Mouse (Mus musculus) frontal cortex, adult 2 months (tissue): ENCODE measurements around the gene Cx3cr1. TPM values are rescaled to one million over a fixed set of nuclear protein-coding genes. Genes with fewer than 3 reads are reported as not detected.

ENCODE experiments used
- DNase-seq, 2 experiments: peaks; one replicate each; pipeline ENCODE4 v3.0.0; 2022; ENCODE audit warnings: low spot score in 1 of 2; ENCODE audit errors: extremely low spot score in 1 of 2
- polyA plus RNA-seq: library from polyadenylated mRNA; depleted of rRNA; stranded (reverse); fragments of >200 nt; gene quantifications from 2 replicates; pipeline ENCODE4 v1.2.3, GENCODE M21; 2012

The Cx3cr1 gene
- polyA plus RNA-seq, 1 experiment = 37.6 TPM

- DNase-seq = peak in 1 of 2 experiments; percentile 81
Measured at GRCm38 (mm10) chr9:119978811-119979441, 90.8 kb downstream of the Cx3cr1 start.

- no peak for DNase-seq
Measured at GRCm38 (mm10) chr9:119978151-119978810, 91.4 kb downstream of the Cx3cr1 start.

GRCm38 (mm10) chr9:119977557-119978060 lies 92.1 kb downstream of the Cx3cr1 start:
- no peak for DNase-seq

- DNase-seq = no peak
Measured at GRCm38 (mm10) chr9:119976704-119977556, 92.7 kb downstream of the Cx3cr1 start.

GRCm38 (mm10) chr9:119975286-119975685 lies 94.4 kb downstream of the Cx3cr1 start:
- no peak for DNase-seq

GRCm38 (mm10) chr9:119974609-119975008 lies 95.1 kb downstream of the Cx3cr1 start:
- DNase-seq = no peak

GRCm38 (mm10) chr9:119973869-119974520 lies 95.7 kb downstream of the Cx3cr1 start:
- no peak for DNase-seq

GRCm38 (mm10) chr9:119973281-119973680 lies 96.4 kb downstream of the Cx3cr1 start:
- no peak for DNase-seq

- no peak for DNase-seq
Measured at GRCm38 (mm10) chr9:119972582-119972981, 97.1 kb downstream of the Cx3cr1 start.

- no peak for DNase-seq
Measured at GRCm38 (mm10) chr9:119972166-119972565, 97.5 kb downstream of the Cx3cr1 start.

- DNase-seq = peak in 1 of 2 experiments; percentile 60
Measured at GRCm38 (mm10) chr9:119970763-119971656, 98.7 kb downstream of the Cx3cr1 start.

- DNase-seq = no peak
Measured at GRCm38 (mm10) chr9:119970221-119970620, 99.5 kb downstream of the Cx3cr1 start.

- DNase-seq = no peak
Measured at GRCm38 (mm10) chr9:119969811-119970210, 99.9 kb downstream of the Cx3cr1 start.

- no peak for DNase-seq
Measured at GRCm38 (mm10) chr9:119966221-119966910, 103.3 kb downstream of the Cx3cr1 start.

GRCm38 (mm10) chr9:119965186-119965585 lies 104.5 kb downstream of the Cx3cr1 start:
- DNase-seq = no peak

- DNase-seq = no peak
Measured at GRCm38 (mm10) chr9:119964206-119964605, 105.5 kb downstream of the Cx3cr1 start.

GRCm38 (mm10) chr9:119962987-119963667 lies 106.6 kb downstream of the Cx3cr1 start:
- DNase-seq = peak in 1 of 2 experiments; percentile 44

- no peak for DNase-seq
Measured at GRCm38 (mm10) chr9:119962216-119962615, 107.5 kb downstream of the Cx3cr1 start.
